In the genomic region with DNA sequence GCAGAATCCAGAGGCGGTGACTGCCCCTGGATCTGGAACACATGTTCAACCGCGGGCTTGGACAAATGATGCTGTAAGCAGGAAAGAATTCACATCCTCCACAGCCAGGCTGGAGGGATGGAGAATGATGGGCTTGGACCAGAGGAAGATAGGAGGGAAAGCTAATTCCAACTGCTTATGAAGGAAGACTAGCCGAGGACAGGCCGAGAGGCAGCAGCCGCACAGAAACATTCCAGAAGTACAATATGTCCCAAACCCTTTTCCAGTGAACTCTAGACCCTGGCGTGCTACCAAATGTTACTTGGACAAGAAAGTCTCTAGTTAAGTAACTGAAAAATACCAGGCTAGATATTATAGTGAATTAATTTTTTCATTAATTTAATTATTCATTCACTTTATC, we compare ENCODE assay signal across 13 mouse cellular contexts. TPM values are rescaled to one million over a fixed set of nuclear protein-coding genes. Genes with fewer than 3 reads are reported as not detected.
DNase-seq lines count a peak whose midpoint lies in the region; TF ChIP-seq lines count a peak whose summit lies in the region.
"Had no signal": no experiment of that assay in that cellular context is flagged by ENCODE, and none has a peak within 500 bp of the region (broad histone marks: within the 10 kb centered on the region; RNA-seq: fewer than 3 reads in every experiment).

No protein-coding gene starts in this region.

- no peaks in the 10 kb centered on the region for H3K79me2 ChIP-seq in heart, adult 2 months (replicated peaks; ENCODE audit: control insufficient read depth, insufficient read depth, low read length)

- TF ChIP-seq EP300 in heart, adult 2 months (IDR thresholded peaks at IDR 0.05; ENCODE audit: insufficient read depth, low read depth, low read length), result peak; percentile 64; the same call in 1 of the 2 replicates

- no peaks in the 10 kb centered on the region for H3K27me3 ChIP-seq in heart, adult 2 months (ENCODE audit: control insufficient read depth, insufficient read depth, low read length)
- H3K27me3 ChIP-seq in heart, embryonic 10.5 days (ENCODE audit: insufficient read depth, poor library complexity, severe bottlenecking), result no peaks in the 10 kb centered on the region

- no peaks in the 10 kb centered on the region for H3K36me3 ChIP-seq in heart, adult 2 months (ENCODE audit: control insufficient read depth, insufficient read depth, low read length)
- no peaks in the 10 kb centered on the region for H3K36me3 ChIP-seq in heart, embryonic 10.5 days
- H3K36me3 ChIP-seq: forebrain, embryonic 10.5 days; hindbrain, embryonic 10.5 days; limb, embryonic 10.5 days had no signal

- intact Hi-C loops in heart, adult 2 months (cut with DNase I), result loop anchor here (5.0 kb wide), 1 partner anchor 252 kb away; no protein-coding TSS in a partner anchor
- intact Hi-C loops in gastrocnemius, postnatal 14 days (cut with DNase I; ENCODE audit: low total_unique reads), result no loop called here
- intact Hi-C loops in heart, postnatal 14 days (cut with DNase I), result no loop called here
- intact Hi-C loops in left cerebral cortex, postnatal 14 days (cut with DNase I), result no loop called here

- no peak for TF ChIP-seq POLR2A in heart, adult 2 months (IDR thresholded peaks at IDR 0.05; ENCODE audit: insufficient read depth, low read depth, low read length)

- 65% methylated on average over 7 of the region's 7 CpGs for WGBS in heart, adult 2 months
- WGBS in heart, embryonic 10.5 days, result 75% methylated on average over 7 of the region's 7 CpGs

- no peak for TF ChIP-seq CTCF in heart, adult 2 months (IDR thresholded peaks at IDR 0.05)

- no peaks in the 10 kb centered on the region for H3K9me3 ChIP-seq in heart, embryonic 10.5 days
- H3K9me3 ChIP-seq: forebrain, embryonic 10.5 days; hindbrain, embryonic 10.5 days; limb, embryonic 10.5 days had no signal

- peak overlapping the region; percentile 60 for H3K27ac ChIP-seq in heart, adult 2 months
- H3K27ac ChIP-seq in heart, embryonic 10.5 days, result no peak overlapping the region
- H3K27ac ChIP-seq: forebrain, embryonic 10.5 days; hindbrain, embryonic 10.5 days; limb, embryonic 10.5 days had no signal

- DNase-seq in heart, adult 2 months, result peak; percentile 50 to 70
- DNase-seq in heart, embryonic 10.5 days (ENCODE audit: low spot score), result no peak
- peak; percentile 47 for DNase-seq in gastrocnemius, postnatal 14 days
- DNase-seq in heart, postnatal 14 days, result peak; percentile 70 to 72
- peak; percentile 71 for DNase-seq in lung, postnatal 14 days
- DNase-seq in frontal cortex, postnatal 10 days (ENCODE audit: low spot score in 2 of 2), result no peak
- DNase-seq in cerebellum, postnatal 10 days, result no peak
- DNase-seq in left cerebral cortex, postnatal 14 days (ENCODE audit: low spot score in 2 of 2), result no peak
- DNase-seq: retina, postnatal 1 day had no signal

- no peak overlapping the region for H3K4me3 ChIP-seq in heart, adult 2 months
- no peak overlapping the region for H3K4me3 ChIP-seq in heart, embryonic 10.5 days
- H3K4me3 ChIP-seq: forebrain, embryonic 10.5 days; hindbrain, embryonic 10.5 days; limb, embryonic 10.5 days had no signal

- H3K9ac ChIP-seq in heart, adult 2 months (ENCODE audit: low read depth, low read length), result no peak overlapping the region

- peaks cover 12% of the 10 kb centered on the region for H3K4me1 ChIP-seq in heart, adult 2 months (ENCODE audit: control insufficient read depth, insufficient read depth, low read length)
- peaks cover 13% of the 10 kb centered on the region for H3K4me1 ChIP-seq in heart, embryonic 10.5 days

RNA-seq across cellular contexts. Expression of a gene that starts 24.5 kb away (rescaled TPM):
- total RNA-seq in heart, adult 2 months (2021), result under 1 TPM; 0.18 to 0.20 TPM
- polyA plus RNA-seq in heart, adult 2 months (2012; rRNA removed), result 0.08 and 0.20 TPM in 2 replicates
- 0.09 and 0.17 TPM in 2 replicates for polyA plus RNA-seq in heart, embryonic 10.5 days (2016; fragmentation: Nextera tagmentation; extraction: Ambion mirVana)
- under 1 TPM; 0.43 to 0.66 TPM for total RNA-seq in gastrocnemius, postnatal 14 days (2021)
- total RNA-seq in heart, postnatal 14 days (2021), result under 1 TPM; 0.33 to 0.34 TPM
- under 1 TPM in 1 of 2 experiments, not detected in 1; 0.11 TPM for total RNA-seq in left cerebral cortex, postnatal 14 days (2021)
- polyA plus RNA-seq: CD4-positive, CD25-positive, alpha-beta regulatory T cell, adult 4 months; forebrain, embryonic 10.5 days; hindbrain, embryonic 10.5 days; limb, embryonic 10.5 days had no signal

Comparison
In these comparisons a context has a peak if more than half of its experiments do, and no peak if none do; other contexts are left out.
1. DNase-seq: peak in heart, adult 2 months (2 of 2), gastrocnemius, postnatal 14 days (single experiment), heart, postnatal 14 days (2 of 2) and lung, postnatal 14 days (single experiment); none in heart, embryonic 10.5 days (single experiment), frontal cortex, postnatal 10 days (0 of 2), cerebellum, postnatal 10 days (0 of 2) and left cerebral cortex, postnatal 14 days (0 of 2).